8 mouse cellular contexts compared by ENCODE assay signal in genomic region chr17:28953251-28953650, GRCm38 (mm10). TPM values are rescaled to one million over a fixed set of nuclear protein-coding genes. Genes with fewer than 3 reads are reported as not detected.
DNase-seq lines count a peak whose midpoint lies in the region; ATAC-seq and TF ChIP-seq lines count a peak whose summit lies in the region.

No protein-coding gene starts in this region.

- no peak for TF ChIP-seq CTCF in lung, embryonic 14.5 days (IDR thresholded peaks at IDR 0.05; ENCODE audit: low read depth)

- no peaks in the 10 kb centered on the region for H3K27me3 ChIP-seq in lung, embryonic 14.5 days (ENCODE audit: insufficient read depth, low read length)
- no peaks in the 10 kb centered on the region for H3K27me3 ChIP-seq in heart, embryonic 16.5 days (ENCODE audit: control insufficient read depth, insufficient read depth, low read length)
- no peaks in the 10 kb centered on the region for H3K27me3 ChIP-seq in neural tube, embryonic 14.5 days (ENCODE audit: control insufficient read depth, insufficient read depth, low read length)

- 0 out of 2 replicates have a peak, but pooled peaks cover 9% of the 10 kb centered on the region for H3K36me3 ChIP-seq in lung, embryonic 14.5 days (ENCODE audit: insufficient read depth)
- H3K36me3 ChIP-seq in heart, embryonic 16.5 days (ENCODE audit: control insufficient read depth, insufficient read depth), result no peaks in the 10 kb centered on the region
- no peaks in the 10 kb centered on the region for H3K36me3 ChIP-seq in neural tube, embryonic 14.5 days (ENCODE audit: control insufficient read depth, insufficient read depth, low read length)

- H3K4me3 ChIP-seq in lung, embryonic 14.5 days (ENCODE audit: low read depth, low read length), result peak overlapping the region; percentile 77
- H3K4me3 ChIP-seq in heart, embryonic 16.5 days (ENCODE audit: low read length), result peak overlapping the region; percentile 81
- H3K4me3 ChIP-seq in neural tube, embryonic 14.5 days (ENCODE audit: low read depth, low read length), result peak overlapping the region; percentile 75

- H3K9ac ChIP-seq in lung, embryonic 14.5 days, result peak overlapping the region; percentile 79
- peak overlapping the region; percentile 92 for H3K9ac ChIP-seq in heart, embryonic 16.5 days (ENCODE audit: low read length)
- peak overlapping the region; percentile 83 for H3K9ac ChIP-seq in neural tube, embryonic 14.5 days (replicated peaks; ENCODE audit: low read depth, low read length)

- WGBS in lung, embryonic 14.5 days, result 4% methylated on average over 9 of the region's 9 CpGs
- 6% methylated on average over 9 of the region's 9 CpGs for WGBS in heart, embryonic 16.5 days
- WGBS in neural tube, embryonic 14.5 days, result 21% methylated on average over 9 of the region's 9 CpGs

- H3K4me2 ChIP-seq in lung, embryonic 14.5 days, result peak overlapping the region; percentile 82
- peak overlapping the region; percentile 81 for H3K4me2 ChIP-seq in heart, embryonic 16.5 days (ENCODE audit: low read depth, low read length)
- H3K4me2 ChIP-seq in neural tube, embryonic 14.5 days (ENCODE audit: low read depth, low read length), result peak overlapping the region; percentile 79

- H3K27ac ChIP-seq in lung, embryonic 14.5 days (ENCODE audit: low read depth), result peak overlapping the region; percentile 93
- peak overlapping the region; percentile 94 for H3K27ac ChIP-seq in heart, embryonic 16.5 days (ENCODE audit: low read length)
- H3K27ac ChIP-seq in neural tube, embryonic 14.5 days (ENCODE audit: low read depth, low read length), result no peak overlapping the region

- no peaks in the 10 kb centered on the region for H3K9me3 ChIP-seq in lung, embryonic 14.5 days (ENCODE audit: low read depth, low read length)
- no peaks in the 10 kb centered on the region for H3K9me3 ChIP-seq in heart, embryonic 16.5 days (replicated peaks; ENCODE audit: control insufficient read depth, low read length)
- no peaks in the 10 kb centered on the region for H3K9me3 ChIP-seq in neural tube, embryonic 14.5 days (ENCODE audit: control insufficient read depth, low read length)

- H3K4me1 ChIP-seq in lung, embryonic 14.5 days (ENCODE audit: insufficient read depth), result peaks cover 13% of the 10 kb centered on the region
- H3K4me1 ChIP-seq in heart, embryonic 16.5 days (ENCODE audit: control insufficient read depth, insufficient read depth, low read length), result peaks cover 10% of the 10 kb centered on the region
- H3K4me1 ChIP-seq in neural tube, embryonic 14.5 days (ENCODE audit: control insufficient read depth, insufficient read depth, low read length), result peaks cover 22% of the 10 kb centered on the region

- peak; percentile 30 for DNase-seq in lung, embryonic 14.5 days
- DNase-seq in lung, postnatal 25 days (ENCODE audit: low spot score), result no peak
- DNase-seq in embryo, embryonic 11 days, result peak; percentile 22
- DNase-seq in liver, result peak; percentile 55
- DNase-seq in frontal cortex, postnatal 36 days (ENCODE audit: low spot score in 2 of 2), result no peak
- no peak for DNase-seq in spleen, postnatal 36 days (ENCODE audit: low spot score in 2 of 2)

- no peak for ATAC-seq in lung, embryonic 14.5 days (ENCODE audit: insufficient read depth)
- ATAC-seq in heart, embryonic 16.5 days (replicated peaks; ENCODE audit: extremely low read depth, insufficient read depth, low FRiP score), result no peak
- ATAC-seq in neural tube, embryonic 14.5 days (ENCODE audit: low read depth), result no peak

RNA-seq across cellular contexts. Expression of gene Kctd20, which starts 1.5 kb away (rescaled TPM):
- polyA plus RNA-seq in lung, embryonic 14.5 days (2014; fragmentation: Nextera tagmentation; extraction: Ambion mirVana), result 89.4 and 91.5 TPM in 2 replicates
- 56.8 and 59.2 TPM in 2 replicates for polyA plus RNA-seq in heart, embryonic 16.5 days (2015; fragmentation: Nextera tagmentation; extraction: Ambion mirVana)
- 66.6 and 89.3 TPM in 2 replicates for polyA plus RNA-seq in neural tube, embryonic 14.5 days (2014; fragmentation: Nextera tagmentation; extraction: Ambion mirVana)

RNA-seq across cellular contexts. Expression of gene Pxt1, which starts 9.6 kb away (rescaled TPM):
- 0.19 and 0.82 TPM in 2 replicates for polyA plus RNA-seq in lung, embryonic 14.5 days (2014; fragmentation: Nextera tagmentation; extraction: Ambion mirVana)
- 0.24 TPM in 1 of 2 replicates, not detected in the other for polyA plus RNA-seq in heart, embryonic 16.5 days (2015; fragmentation: Nextera tagmentation; extraction: Ambion mirVana)
- polyA plus RNA-seq in neural tube, embryonic 14.5 days (2014; fragmentation: Nextera tagmentation; extraction: Ambion mirVana), result 0.41 TPM in 1 of 2 replicates, not detected in the other

RNA-seq across cellular contexts. Expression of gene 4930539E08Rik, which starts 38.1 kb away (rescaled TPM):
- 0.37 TPM in 1 of 2 replicates, not detected in the other for polyA plus RNA-seq in lung, embryonic 14.5 days (2014; fragmentation: Nextera tagmentation; extraction: Ambion mirVana)
- 0.40 and 0.43 TPM in 2 replicates for polyA plus RNA-seq in heart, embryonic 16.5 days (2015; fragmentation: Nextera tagmentation; extraction: Ambion mirVana)
- 0.42 and 0.48 TPM in 2 replicates for polyA plus RNA-seq in neural tube, embryonic 14.5 days (2014; fragmentation: Nextera tagmentation; extraction: Ambion mirVana)

RNA-seq across cellular contexts. Expression of gene Stk38, which starts 54.5 kb away (rescaled TPM):
- polyA plus RNA-seq in lung, embryonic 14.5 days (2014; fragmentation: Nextera tagmentation; extraction: Ambion mirVana), result 103 and 104 TPM in 2 replicates
- 84.6 and 90.4 TPM in 2 replicates for polyA plus RNA-seq in heart, embryonic 16.5 days (2015; fragmentation: Nextera tagmentation; extraction: Ambion mirVana)
- polyA plus RNA-seq in neural tube, embryonic 14.5 days (2014; fragmentation: Nextera tagmentation; extraction: Ambion mirVana), result 82.4 and 99.1 TPM in 2 replicates

Comparison
In these comparisons a context has a peak if more than half of its experiments do, and no peak if none do; other contexts are left out.
1. DNase-seq: peak in lung, embryonic 14.5 days (single experiment), embryo, embryonic 11 days (single experiment) and liver (single experiment); none in lung, postnatal 25 days (single experiment), frontal cortex, postnatal 36 days (0 of 2) and spleen, postnatal 36 days (0 of 2).
2. Peak in every context shown above with its lines, with median percentiles within 50 percentile points of each other: H3K4me2 ChIP-seq, H3K4me3 ChIP-seq and H3K9ac ChIP-seq.